Mouse (Mus musculus) right cerebral cortex, postnatal 4 days (tissue): ENCODE measurements at regions not wholly inside any gene's neighbourhood (a gene's known extent, or its start where the extent isn't known, plus 50 kb on each side); places are given as distances from the start of the nearest gene placed in this dataset.

Experiments
- DNase-seq: peaks from one replicate; pipeline ENCODE4 v3.0.0-alpha.2; 2022

DNA sequence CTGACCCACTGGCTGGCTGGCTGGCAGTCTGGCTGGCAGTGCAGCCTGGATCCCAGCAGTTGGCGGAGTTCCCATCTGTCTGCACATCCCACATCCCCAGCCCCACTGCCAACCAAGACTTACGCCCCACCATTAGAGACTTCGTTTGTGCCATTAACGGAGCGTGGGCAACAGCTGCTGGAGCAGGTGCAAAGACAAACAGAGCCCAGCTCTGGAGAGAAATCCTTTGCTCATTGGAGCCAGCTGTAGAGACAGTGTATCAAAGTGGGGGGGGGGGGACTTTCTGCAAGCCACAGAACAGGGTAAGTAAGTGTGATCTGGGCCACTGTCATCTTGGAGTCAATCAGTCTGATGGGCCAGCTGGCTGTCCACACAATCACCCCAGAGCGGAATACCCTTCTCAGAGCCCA, 52.3 kb downstream of the Rplp1 start:
- DNase-seq = peak; percentile 77

DNA sequence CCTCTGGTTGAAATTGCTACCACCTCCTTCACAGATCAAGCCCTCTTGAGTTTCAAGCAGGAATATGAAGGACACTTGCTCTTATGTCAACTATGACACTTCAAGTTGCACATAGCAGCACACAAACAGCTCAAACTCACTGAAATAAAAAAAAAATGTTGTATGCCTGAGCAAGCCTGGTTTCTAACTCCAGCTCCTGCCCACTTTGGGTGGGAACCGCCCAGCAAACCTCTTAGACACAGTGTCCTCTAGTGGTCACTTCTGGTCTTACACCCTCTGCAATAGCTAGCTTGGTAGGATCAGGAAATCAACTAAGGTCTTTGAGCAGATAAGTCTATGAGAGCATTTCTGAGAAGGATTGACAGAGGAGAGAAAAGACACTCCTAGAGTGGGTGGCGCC, 54.2 kb downstream of the Rplp1 start:
- peak; percentile 71 for DNase-seq

DNA sequence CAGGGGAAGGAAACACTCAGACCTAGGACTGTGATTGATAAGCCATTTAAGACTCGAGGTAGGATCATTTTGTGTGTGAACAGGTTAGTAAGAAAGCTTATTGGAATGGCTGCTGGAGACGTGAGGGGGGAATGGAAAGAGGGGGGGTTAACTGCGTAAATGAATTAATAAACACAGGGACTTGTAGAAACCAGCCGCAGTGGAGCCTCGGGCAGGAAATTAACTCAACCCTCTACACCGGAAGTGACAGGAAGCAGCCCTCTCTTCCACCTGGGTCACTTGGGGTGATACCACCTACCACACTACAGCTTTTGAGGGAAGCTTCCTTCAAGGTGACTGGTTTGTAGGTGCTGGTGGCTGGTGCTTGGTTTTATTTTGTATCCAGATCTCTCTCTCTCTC, 54.9 kb downstream of the Rplp1 start:
- no peak for DNase-seq

DNA sequence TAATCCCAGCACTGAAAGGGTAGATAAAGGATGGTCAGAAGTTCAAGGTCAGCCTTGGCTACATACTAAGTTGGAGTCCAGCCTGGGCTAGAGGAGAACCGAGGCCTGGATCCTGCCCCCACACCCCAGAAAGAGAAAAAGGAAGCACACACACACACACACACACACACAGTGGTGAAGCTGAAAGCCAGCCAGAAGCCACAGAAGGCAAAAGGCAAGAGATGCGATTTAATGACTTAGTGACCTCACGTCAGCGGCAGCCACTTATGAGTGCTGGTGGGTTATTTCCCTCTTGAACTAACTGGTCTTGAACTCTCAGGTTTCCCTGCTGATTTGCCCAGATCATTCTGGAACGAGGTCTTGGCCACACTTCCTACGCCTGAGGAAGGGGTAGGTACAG, 56.5 kb downstream of the Rplp1 start:
- DNase-seq = no peak

DNA sequence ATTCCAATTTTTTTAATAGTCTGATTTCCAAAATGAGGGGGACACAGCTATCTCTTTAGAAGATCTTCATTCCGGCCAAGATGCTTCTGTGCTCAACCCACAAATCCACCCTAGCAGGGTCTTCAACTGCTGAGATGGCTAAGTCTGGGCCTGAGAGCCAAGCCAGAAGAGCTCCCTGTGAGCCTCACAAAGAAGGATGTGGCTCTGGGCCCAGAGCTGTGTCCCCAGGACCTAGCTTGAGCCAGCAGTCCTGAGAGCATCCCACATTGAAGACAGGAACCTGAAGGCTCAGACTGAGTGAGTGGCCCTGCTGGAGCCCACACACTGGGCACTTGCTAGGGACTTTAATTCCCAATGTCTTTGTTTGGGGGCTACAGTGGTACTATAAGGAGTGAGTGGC, 57.7 kb downstream of the Rplp1 start:
- no peak for DNase-seq

- DNase-seq = no peak
Observed at GRCm38 (mm10) chr9:61855686-61856085, 58.7 kb downstream of the Rplp1 start.

DNA sequence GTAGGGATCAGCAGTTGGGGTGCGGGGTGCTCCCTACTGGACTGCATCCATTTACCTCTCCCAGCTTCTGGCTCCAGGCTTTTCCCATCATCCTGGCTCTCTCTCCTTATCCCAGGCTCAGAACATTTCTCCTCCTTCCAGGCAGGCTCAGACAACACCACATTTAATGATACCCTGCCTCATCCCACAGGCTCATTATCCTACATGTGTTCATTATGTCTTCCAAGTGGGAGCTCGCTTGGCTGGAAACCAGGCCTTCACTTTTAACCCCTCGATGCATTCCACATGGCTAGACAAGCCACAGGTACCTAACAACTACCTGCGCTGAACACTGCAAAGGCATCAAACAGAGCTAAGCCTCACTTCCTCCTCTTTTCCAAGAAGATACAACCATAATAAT, 60.5 kb downstream of the Rplp1 start:
- DNase-seq = no peak

DNA sequence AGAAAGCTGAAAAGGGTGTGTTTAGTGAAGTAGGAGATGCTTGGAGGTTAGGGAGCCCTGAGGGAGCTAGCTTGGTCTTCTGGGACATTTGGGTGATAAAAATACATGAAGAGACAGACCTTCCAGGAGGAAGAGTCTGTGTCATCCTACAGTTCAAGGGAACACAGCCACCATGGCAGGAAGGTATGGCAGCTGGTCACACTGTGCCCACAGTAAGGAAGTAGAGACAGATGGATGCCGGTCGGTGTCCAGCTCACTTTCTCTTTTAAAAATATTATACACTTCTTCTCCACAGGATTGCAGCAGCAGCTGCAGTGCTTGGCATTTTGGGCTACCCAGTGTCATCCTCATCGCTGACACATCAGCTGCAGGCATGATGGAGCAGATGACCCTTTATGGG, 63.0 kb downstream of the Rplp1 start:
- no peak for DNase-seq

- no peak for DNase-seq
Observed at GRCm38 (mm10) chr9:61848401-61848800, 65.9 kb downstream of the Rplp1 start.

DNA sequence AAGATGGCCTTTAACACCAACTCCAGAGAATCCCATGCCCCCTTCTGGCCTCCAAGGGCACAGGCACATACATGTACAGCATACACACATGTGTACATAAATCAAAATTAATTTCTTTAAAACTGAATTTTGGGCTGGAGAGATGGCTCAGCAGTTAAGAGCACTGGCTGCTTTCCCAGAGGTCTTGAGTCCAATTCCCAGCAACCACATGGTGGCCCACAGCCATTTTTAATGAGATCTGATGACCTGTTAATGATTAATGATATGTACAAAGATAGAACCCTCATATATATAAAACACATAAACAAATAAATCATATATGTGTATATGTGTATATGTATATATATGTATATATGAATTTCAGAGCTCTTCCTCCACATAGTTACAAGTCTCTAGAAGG, 66.8 kb downstream of the Rplp1 start:
- DNase-seq = no peak

GRCm38 (mm10) chr9:61844645-61845044, 69.7 kb downstream of the Rplp1 start:
- no peak for DNase-seq

- no peak for DNase-seq
Observed at GRCm38 (mm10) chr9:61844141-61844540, 70.2 kb downstream of the Rplp1 start.

- DNase-seq = no peak
Observed at GRCm38 (mm10) chr9:61843513-61843912, 70.8 kb downstream of the Rplp1 start.

- DNase-seq = no peak
Observed at GRCm38 (mm10) chr9:61842384-61842783, 72.0 kb downstream of the Rplp1 start.

- no peak for DNase-seq
Observed at GRCm38 (mm10) chr9:61841222-61841621, 73.1 kb downstream of the Rplp1 start.

GRCm38 (mm10) chr9:61840353-61840752, 74.0 kb downstream of the Rplp1 start:
- no peak for DNase-seq

GRCm38 (mm10) chr9:61833226-61833625, 81.1 kb downstream of the Rplp1 start:
- no peak for DNase-seq

DNA sequence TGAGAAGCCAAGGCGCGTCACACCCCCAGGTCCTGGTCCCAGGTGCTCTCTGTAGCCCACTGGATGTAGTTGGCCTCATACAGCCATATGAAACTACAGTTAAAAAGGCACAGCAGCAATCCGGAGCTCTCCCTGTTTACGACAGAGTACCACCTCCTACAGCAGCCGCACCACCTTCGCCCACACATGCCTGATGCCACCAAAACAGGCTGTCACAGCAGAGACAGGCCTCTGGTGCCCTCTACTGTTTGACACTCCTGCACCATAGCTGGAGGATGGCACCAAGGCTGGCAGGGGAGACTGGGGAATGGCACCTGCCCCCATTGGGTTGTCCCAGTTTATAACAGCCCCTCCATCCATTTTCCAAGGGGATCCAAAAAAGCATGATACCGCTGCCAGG, 84.1 kb downstream of the Rplp1 start:
- DNase-seq = peak; percentile 73

DNA sequence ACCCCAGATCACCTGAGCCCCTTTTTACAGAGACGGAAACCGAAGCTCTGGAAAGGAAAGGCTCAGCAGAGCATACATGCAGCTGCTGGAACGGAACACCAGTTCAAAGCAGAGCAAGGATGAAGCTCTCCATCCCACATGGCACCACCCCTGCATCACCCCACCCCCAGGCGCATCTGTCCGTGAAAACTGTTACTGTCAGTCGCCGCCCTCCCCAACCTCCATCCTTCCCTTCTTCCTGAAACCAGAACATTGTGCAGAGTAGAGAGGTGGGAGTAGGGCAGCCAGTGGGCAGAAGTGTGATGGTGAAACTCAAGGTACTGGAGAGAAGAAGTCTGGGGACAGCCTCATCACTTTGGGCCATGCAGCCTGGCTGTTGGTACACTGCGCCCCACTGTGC, 84.6 kb downstream of the Rplp1 start:
- no peak for DNase-seq

DNA sequence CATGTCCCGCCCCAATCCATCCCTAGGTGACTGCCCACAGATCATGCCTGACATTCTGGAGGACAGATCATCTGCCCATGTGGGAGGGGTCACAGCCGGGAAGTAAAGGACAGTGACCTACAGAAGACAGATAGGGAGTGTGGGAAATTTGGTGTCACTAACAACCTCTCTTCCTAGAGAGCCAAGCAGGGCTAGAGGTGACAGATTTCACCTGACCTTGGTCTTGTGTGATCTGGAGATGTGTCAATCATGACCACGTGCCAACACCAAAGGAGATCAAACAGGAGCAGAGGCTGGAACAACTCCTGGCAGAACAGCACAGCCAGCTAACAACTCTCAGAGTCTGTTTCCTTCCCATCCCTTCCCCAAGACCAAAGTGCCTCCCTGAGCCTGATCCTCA, 85.0 kb downstream of the Rplp1 start:
- no peak for DNase-seq

- DNase-seq = no peak
Observed at GRCm38 (mm10) chr9:61827721-61828120, 86.6 kb downstream of the Rplp1 start.

GRCm38 (mm10) chr9:61827014-61827413, 87.3 kb downstream of the Rplp1 start:
- DNase-seq = no peak

GRCm38 (mm10) chr9:61826415-61826814, 87.9 kb downstream of the Rplp1 start:
- DNase-seq = no peak

GRCm38 (mm10) chr9:61825804-61826203, 88.5 kb downstream of the Rplp1 start:
- no peak for DNase-seq

- no peak for DNase-seq
Observed at GRCm38 (mm10) chr9:61819836-61820235, 94.5 kb downstream of the Rplp1 start.

DNA sequence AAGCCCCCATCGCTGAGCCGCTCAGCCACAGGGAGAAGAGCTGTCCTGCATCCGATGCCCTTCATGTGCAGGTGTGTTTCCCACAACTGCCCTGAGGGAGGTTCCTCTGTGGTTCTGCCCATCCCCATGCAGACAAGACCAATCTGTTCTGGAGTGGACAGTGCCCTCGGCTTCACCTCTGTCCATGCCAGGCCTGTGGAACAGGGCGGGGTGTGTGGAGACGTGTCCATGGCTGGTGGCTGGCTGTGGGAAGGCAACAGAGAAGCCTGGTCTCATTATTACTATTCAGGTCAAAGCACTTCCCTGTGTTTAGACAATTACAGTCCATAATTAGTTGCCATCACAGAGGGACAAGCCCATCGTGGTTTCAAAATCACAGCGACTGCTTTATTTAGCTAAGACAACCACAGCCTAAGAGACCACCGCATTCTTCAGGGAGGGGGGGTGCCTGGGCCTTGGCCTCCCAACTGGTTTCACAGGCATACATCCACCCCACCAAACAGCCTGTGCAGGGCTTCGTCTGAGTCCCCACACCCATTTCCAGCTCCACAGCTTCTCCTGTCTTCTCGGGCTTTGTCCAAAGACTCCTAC, 97.7 kb downstream of the Rplp1 start:
- no peak for DNase-seq
